Mouse (Mus musculus) heart, adult 9 months (tissue): ENCODE measurements around the gene Irf3.

Experiments
- DNase-seq, 2 experiments: peaks; one replicate each; pipeline ENCODE4 v3.0.0; 2022; ENCODE audit warnings: low spot score in 2 of 2

The Irf3 gene

DNA sequence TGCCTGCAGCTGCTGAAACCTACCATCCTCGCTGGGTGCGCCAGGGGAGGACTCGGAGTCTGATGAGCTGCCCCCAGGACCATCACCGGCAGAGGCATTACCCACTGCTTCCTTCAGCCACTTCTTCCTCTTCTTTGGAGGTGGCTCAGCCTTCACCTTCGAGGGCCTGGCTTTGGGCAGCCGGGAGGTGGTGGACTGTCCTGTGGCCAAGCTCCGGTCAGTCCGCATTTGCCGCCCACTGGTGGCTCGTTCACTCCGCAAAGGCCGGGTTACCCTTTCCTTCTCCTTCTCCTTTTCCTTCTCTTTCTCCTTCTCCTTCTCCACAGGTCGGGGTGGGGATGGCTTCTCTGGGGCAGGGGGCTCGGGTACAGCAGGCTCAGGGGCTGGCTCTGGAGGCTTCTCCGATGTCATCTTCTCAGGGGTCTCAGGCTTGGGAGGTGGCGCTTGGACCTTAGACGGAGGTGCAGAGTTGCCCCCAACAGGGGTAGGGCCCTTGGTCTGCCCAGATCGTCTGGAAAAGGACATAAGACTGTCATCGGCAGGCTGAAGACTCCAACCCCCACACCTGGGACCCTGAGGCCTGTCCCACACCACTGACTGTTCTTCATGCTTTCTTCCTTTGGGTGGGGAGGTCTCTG, 36.4 kb downstream of the Irf3 start:
- no peak for DNase-seq

DNA sequence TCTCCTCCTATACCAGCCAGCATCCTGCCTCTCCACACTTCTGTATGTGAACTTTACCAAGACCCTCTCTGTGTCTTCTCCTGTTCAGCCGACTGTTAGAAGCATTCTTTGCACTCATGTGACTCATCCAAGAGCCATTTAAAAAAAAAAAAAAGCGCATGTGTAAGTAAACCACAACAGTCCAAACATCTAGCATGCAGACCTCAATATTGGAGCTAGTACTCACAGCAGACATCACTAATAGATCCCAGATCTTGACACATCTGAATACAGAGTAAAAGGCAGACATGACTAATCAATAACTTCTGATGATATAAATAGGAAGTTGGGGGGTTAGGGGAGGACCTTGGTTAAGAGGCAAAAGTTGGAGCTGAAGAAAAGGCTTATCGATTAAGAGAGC, 38.2 kb downstream of the Irf3 start:
- DNase-seq, result no peak

DNA sequence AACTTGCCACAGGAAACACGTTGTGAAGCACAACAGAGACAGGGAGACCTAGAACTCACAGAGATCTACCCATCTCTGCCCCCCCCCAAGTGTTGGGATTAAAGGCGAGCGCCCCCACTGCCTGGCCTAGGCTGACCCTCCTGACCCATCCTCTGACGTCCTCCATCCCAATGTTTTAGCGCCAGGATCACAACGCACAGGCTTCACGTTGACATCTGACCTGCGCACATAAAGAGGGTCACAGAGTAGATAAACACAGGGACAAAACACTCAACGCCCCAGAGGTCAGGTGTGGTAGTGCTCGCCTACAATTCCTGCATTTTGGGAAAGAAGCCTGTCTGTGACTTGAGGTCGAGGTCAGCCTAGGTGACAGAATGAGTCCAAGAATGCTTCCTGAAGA, 39.3 kb downstream of the Irf3 start:
- no peak for DNase-seq

DNA sequence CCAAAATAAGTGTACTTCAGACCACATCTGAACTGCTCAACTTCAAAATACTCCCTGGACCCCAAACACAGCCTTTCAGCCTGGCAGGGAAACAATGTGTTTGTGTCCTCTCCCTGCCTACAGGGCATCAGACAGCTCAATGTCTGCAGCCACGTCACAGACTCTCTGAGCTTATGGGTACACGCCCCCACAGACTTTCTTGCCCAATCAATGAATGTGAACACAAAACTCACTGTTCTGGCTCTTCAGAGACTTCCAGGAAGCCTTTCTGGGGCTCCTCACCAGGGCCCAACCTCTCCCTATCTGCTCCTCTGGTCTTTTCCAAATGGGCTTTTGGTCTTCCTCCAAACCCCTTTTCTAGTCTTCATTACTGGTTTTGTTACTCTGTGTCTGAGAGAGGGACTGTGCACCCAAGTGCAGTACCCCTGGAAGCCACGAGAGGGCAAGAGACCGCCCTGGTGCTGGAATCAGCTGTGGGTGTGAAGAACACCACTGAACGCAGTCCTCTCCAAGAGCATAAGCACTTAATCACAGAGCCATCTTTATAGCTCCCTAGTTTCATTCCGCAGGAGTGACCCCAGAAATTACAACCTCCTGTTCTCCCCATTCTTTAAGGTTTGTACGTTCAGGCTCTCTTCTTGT, 40.4 kb downstream of the Irf3 start:
- no peak for DNase-seq

DNA sequence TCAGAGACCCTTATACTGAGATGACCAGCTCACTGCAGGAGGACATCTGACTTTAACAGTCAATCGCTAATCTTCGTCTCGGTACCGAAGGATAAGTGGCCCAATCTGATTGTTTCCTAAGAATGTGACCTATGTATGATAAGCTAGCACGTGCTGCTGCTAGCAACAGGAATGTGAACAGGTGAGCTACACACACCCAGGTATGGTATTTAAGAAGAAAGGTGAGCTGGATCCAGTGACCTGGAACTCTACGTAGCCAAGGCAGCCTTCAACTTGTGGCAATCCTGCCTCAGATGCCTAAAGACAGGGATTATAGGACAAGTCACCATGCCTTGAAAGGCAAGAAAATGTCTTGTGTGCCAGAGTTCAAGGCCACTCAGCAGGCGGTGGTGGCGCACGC, 41.0 kb downstream of the Irf3 start:
- DNase-seq, result no peak

DNA sequence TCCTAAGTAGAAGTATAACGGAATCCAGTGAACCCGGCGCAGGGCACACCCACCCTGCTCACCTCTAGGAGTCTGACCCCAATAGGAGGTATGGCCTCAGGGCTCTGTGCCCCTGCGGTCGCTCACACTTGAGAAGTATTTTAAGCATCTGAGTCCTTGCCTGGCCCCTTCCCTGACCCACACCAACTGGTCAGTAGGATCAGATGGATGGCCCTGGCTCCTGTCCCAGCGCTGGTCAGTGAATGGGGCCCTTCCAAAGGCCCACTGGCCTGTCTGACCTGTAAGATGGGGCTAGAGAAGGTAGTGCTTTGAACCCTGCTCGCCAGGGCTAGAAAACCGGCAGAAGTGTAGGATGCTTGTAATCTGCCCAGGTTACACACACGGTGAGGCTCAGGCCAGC, 43.4 kb downstream of the Irf3 start:
- DNase-seq, result no peak

DNA sequence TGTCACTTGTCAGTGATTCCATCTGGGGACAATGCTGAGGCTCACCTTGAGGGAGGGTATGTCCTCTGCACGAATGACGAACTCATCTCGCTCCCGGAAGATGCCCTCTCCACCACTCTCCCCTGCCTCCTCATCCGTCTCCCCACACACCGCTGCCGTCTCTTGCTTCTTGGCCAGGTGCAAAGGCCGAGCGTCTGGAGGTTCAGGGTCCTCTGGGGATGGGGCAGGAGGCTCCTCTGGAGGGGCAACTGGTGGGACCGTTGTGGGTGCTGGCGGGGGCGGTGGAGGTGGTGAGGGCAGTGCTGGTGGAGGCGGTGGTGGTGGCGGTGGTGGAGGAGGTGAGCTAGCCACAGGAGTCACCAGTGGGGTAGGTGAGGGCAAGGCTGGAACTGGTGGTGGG, 45.9 kb downstream of the Irf3 start:
- DNase-seq, result no peak

DNA sequence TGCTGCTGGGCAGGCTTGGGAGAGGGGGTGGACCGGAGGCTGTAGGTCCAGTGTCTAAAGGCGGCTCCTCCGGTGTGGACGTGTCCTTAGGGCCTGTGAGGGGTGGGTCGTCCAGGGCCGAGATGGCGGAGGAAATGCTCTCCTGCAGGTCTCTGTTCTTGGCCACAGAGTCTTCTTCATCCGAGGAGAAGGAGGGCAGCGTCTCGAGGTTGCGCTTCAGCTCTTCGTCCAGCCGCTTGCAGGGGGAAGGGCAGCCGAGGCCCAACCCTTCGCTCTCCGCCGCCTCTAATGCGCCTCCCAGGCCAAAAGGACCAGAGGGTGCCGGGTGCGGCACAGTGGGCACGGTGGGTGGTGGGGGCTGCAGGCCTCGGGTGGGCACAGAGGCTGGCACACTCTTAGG, 48.3 kb downstream of the Irf3 start:
- DNase-seq, result no peak

DNA sequence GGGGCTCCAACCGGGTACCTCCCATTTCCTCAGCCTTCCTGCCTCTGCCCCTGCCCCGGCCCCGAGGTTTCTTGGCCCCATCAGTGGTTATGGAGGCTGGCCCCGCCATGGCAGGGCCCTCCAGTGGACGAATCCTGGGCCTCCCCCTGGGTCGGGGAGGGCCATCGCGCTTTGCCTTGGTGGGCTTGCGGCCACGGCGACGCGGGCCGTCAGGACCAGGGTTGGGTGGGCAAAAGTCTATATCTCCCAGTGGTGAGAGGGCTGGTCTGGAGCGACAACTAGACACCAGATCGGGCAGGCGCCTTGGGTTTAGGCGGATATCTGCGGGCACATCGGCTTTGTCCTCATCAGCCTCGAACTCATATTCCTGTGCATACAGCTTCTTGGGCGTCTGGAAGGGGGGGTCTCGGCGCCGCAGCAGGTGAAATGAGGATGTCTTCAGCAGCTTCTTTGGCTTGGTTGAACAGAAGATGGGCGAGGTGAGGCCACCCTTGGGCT, 49.5 kb downstream of the Irf3 start:
- no peak for DNase-seq

DNA sequence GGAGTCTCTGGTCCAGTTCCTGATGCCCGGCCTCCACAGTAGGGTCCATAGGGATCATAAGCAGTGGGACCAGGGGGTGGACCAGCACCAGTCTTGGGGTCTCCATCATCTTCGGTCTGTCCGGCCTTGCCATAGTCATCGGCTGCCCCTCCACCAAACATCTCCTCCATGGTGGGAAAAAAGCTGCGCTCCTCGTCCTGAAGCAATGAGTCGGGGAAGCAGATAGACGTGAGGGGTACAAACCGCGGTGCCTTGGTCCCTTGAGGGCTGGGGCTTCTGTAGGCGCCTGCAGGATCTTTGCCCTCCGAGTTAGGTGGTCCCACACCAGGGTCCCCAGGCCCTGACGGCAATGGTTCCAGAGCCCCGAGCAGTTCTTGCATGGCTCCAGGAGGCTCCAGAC, 50.0 kb downstream of the Irf3 start:
- DNase-seq, result no peak

DNA sequence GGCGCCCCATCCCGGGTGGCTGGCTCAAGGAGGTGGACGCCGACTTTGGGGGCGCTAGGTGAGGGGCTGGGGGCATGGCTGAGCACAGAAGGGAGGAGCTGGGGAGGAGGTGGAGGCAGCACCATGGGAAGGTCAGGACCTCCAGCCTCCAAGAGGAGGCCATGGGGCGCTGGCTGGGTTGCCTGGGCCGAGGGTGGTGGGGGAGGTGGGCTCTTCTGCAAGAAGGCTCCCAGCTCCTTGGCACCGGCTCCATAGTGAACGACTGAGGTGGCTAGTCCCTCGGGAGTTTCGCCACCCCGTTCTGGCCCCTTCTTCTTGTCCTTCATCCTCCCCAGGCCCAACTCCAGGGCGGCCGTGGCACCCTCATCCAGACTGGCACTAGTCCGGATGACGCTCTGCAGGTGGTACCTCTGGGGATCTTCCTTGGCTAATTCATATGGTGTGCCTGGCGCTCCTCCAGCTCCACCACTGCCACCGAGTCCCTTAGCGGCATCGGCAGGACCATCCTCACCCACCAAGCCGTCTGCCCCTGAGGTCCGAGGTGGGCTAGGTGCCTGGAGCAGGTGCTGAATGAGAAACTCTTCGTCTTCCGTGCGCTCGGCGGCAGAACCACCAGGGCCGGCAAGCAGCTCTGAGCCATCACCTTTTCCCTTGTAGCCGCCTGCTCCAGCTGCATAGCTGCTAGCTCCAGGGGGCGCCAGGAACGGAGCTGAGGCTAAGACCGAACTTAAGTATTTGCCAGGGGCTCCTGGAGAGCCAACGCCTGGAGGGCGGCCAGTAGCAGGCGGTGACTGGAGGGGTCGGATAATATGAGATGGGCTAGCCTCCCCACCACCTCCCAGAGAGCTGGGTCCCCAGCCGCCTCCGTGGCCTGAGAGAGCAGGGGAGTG, 50.8 kb downstream of the Irf3 start:
- no peak for DNase-seq

DNA sequence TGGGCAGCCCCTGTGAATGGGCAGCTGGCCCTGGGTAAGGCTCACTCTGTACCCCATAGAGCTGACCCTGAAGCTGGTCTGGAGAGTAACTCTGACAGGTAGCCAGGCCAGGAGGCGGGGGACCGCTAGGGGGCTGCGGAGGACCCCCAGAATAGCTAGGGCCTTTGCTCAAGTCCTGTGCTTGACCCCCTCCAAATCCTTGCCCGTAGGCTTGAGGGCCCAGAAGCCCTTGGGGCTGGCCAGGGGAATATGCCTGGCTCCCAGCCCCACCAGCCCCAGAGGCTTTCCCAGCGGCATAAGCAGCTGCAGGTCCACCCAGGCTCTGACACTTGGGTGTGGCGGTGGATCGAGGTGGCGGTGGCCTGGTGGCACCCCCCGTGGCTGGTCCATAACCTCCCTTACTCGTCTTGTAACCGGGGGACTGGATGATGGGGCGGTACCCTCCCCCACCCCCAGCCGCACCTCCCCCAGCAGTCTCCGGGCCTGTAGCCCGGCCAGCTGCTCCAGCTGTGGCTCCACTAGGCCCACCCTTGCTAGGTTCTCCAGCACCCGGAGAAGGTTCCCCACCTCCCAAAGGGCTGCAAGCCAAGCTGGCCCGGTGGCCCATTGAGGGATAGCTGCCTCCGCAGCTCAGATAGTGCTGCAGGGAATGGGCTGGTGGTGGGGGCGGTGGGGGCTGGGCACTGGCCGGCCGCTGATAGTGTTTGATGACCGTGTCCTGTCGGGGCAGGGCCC, 51.6 kb downstream of the Irf3 start:
- DNase-seq, result no peak

DNA sequence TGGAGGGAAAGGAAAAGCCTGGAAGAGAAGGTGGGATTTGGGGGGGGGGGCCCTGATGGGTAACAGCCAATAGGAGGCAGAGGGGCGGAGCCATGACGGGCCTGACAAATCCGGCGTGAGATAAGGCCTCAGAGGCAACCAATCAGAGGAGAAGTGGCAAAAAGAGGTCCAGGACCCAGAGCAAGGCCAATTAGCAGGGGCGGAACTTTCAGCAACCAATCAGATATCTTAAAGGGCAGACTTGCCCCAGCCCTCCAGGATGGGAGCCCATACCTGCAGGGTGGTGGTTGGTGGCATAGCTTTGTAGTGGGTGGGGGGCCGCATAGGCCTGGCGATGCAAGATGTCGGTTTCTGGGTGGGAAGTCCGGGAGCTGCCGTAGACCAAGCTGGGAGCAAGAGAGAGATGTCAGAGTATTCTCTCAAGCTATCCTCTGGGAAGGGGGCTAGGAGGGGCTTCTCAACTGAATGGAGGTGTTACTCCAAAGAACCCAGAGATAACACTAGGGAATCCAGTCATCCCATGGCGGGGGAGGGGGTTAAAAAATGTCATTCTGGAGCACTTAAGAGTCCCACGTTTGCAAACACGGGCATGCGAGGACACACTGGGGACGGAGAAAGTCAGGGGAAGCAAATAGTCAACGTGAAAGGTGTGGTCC, 53.6 kb downstream of the Irf3 start:
- DNase-seq, result peak; percentile 73 to 86

DNA sequence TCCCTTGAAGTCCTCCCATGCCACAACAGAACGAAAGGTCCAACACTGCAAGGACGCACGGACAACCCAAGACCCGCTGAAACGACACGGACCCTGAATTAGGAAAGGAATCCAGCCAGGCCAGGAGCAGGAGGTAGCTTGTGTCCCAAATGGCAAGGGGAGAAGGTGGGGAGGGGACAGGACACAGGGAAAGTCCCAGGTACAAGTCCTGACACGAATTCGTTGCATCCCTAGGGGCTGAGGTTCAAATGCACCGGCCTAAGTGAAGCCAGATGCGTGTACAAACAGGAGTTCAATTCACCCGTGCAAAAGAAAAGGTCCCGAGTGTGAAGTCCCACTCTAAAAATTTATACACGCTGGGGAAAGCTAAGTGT, 54.1 kb downstream of the Irf3 start:
- no peak for DNase-seq
